Mouse (Mus musculus) frontal cortex, adult (tissue): ENCODE data around the gene Hsd17b14.
"Not testable (repeated sequence)": the region's sequence is repeated elsewhere in the genome, so short reads cannot be mapped to it uniquely, and the experiment has no call there.

Experiments used
- ATAC-seq: cut with Nextera tagmentation; 2 replicates; pipeline ENCODE4 v1.9.2; 2017; ENCODE audit warnings: mild to moderate bottlenecking, moderate library complexity, mixed read lengths; ENCODE audit not compliant: low TSS enrichment

The Hsd17b14 gene

DNA sequence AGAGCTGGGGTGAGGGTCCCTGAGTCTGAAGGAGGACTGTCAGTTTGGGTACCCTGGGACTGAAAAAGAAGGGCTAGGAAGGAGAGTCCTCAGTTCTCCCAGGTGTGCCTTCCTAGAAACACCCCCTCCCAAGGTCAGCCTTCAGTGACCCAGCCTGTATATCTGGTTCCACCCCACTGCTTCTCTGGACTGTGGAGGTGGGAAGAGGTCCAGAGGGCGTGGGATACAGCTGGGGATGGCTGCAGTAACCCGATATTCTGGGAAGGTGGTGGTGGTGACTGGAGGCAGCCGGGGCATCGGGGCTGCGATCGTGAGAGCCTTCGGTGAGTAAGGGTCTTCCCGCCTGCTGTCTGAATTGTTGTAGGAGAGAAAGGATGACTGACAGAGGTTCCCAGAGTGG lies at the start of gene Hsd17b14:
Gene Hsd17b14, plus strand, starts transcription at position 150 of the 400 bp plus-strand sequence.
- no peak for ATAC-seq

DNA sequence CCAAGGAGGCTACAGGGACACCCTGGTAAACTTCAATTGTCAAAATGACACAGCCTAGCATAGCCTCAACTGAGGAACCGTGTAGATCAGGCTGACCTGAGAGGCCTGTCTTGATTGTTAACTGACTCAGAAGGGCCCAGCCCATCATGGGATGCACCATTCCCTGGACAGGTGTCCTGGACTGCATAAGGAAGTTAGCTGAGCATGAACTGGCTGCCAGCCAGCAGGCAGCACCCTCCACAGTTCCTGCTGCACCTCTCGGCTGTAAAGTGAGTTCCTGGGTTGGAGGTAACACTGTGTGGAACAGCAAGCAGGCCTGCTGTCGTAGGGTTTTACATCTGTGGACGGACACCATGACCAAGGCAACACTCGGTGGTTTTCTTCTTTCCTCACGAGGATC lies 47.1 kb upstream of the Hsd17b14 start:
- no peak for ATAC-seq

DNA sequence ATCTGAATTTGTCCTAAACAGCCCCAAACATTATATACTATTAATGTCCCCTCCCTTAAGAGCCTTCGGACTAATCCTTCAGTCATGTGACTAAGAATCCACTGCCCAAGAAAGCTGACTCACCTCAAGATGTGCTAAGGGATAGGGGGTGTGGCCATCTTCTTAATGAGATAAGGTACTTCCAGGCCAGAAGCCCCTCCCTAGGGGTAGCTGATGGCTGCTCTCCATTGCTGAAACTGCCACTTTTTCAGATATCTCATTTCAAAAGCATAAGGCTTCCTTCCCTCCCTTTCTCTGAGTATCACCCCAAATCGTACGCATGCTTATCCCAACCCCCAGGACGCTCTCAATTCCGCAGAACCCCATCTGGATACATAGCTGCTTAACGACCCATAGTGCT lies 46.1 kb upstream of the Hsd17b14 start:
- no peak for ATAC-seq

DNA sequence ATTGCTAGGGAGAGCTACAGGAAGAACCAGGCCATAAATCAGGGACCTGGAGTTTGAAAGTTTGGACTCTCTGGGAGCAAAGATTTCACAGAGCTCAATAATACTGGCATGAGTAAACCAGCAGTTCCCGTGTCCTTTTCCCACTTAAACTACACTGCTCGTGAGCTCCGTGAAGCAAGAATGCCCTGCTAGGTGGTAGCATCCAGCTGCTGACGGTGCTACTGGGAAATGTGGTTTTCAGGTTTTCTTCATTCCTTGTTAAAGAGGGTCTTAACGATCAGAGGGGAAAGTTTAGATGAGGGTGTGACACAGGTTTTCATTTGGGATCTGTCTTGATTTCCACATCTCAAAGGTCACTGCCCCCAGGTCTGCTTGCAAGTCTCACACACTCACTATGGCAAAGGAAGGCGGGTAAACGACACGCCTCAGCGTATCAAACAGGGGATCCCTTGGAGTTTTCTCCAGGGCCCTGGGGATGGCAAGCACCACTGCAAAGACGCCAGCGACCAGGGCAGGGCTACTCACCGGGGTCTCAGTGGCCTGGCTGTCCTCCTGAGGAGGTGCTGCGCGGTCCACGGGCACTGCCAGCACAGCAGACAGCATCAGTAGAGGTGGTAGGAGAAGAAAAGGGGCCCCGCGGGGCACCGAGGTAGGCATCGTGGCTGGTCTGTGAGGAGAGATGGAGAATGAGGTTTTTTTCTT lies 45.4 kb upstream of the Hsd17b14 start:
- ATAC-seq, result peak; percentile 21; the same call in 1 of the 2 replicates

DNA sequence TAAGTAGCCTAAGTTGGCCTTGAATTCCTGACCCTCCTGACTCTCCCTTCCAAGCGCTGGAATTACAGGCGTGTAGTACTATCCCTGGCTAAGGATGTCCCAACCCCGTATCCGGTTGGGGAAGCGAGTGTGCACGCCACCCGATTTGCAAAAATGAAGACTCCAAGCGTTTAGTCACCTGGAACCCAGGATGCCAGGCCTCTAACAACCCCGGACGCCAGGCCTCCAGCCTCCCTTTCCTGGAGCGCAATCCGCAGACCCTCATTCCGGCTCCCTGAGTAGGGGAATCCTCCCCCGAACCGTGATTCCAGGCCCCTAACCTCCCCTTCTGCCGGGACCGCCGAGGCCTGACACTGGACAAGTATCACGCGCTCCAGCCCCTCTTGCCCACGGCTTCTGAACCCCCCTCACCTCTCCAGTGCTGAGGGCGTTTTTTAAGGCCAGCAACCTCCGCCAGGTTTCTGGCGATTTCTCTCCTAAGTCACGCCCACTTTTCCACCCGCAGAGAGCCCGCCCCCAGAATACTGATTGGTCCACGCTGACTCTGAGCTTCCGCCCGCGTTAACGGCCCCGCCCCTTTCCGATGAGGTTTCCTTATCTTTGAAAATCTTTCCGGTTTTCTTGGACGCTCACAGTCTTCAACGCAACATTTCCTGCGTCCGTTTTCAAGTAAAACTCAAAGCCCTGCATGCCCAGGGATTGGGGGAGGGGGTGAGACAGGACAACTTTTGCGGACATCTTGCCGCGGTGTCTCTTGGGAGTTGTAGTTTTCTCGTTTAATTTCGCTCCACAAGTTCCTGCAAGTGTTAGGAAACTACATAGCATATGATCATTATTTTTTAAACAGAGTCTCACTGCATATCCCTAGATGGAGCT lies 44.5 kb upstream of the Hsd17b14 start, which contains the start of gene Nucb1:
Gene Nucb1, minus strand, starts transcription at position 495 of the 876 bp plus-strand sequence.
- peak; percentile 85 for ATAC-seq

DNA sequence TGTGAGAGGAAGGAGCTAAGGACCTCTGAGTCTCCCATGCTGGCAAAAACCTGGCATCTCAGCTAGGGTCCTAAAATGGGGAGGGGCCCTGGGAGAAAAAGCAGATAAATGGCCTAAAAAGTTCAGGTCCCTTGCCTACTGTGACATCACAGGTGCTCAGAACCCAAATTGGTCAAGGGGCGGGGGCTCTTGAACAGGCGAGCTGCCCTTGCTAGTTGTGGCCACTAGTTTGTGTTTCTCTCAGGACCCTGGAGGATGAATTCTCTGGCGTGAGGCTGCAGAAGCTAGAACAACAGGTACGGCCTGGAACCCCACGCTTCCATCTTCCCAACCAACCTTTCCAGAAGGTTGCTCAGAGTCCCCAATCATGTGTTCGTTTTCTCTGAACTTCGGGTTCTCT lies 40.3 kb upstream of the Hsd17b14 start:
- no peak for ATAC-seq

DNA sequence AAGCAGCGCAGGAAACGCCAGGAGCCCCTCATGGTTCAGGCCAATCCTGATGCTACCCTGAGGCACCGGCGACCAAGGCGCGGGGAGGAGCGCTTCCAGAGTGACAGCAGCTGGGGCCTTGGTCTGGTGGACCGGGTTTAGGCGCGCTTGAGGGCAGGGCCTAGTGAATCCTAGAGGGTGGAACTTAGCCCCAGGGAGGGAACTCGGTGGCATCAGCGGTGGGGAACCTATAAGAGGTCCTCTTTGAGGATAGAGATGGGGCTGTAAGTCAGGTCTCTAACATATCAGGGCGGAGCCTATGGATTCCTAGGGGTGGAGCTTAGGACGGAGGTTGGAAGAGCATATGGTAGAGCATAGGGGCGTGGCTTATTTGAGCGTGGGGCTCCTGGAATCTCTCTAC lies 39.3 kb upstream of the Hsd17b14 start:
- ATAC-seq, result no peak

DNA sequence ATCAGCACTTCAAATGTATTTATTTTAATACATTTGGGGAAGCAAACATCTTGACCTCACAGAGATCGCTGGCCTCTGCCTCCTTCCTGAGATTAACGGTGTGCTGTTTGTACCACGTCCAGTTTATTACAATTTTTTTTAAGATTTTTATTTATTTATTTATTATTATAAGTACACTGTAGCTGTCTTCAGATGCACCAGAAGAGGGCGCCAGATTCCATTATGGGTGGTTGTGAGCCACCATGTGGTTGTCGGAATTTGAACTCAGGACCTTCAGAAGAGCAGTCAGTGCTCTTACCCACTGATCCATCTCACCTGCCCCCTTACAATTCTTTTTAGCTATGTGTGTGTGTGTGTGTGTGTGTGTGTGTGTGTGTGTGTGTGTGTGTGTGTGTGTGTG lies 37.8 kb upstream of the Hsd17b14 start:
- not testable (repeated sequence) for ATAC-seq

DNA sequence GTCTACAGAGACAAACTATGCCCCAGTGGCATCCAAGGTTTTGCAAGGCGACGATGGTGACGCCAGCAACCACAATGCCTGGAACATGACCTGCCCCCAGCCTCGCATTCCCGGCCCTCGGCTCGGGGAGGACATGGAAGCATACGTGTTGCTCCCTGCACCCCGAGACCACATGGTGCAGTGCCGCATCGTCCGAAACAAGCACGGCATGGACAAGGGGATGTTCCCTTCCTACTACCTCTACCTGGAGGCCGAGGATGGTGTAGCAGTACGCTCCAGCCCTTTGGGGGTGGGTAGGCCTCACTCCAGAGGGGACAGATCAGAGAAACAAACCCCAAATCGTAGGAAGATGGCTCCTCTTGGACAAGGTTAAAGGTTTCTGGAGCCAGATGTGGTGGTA lies 36.1 kb upstream of the Hsd17b14 start:
- ATAC-seq, result no peak

DNA sequence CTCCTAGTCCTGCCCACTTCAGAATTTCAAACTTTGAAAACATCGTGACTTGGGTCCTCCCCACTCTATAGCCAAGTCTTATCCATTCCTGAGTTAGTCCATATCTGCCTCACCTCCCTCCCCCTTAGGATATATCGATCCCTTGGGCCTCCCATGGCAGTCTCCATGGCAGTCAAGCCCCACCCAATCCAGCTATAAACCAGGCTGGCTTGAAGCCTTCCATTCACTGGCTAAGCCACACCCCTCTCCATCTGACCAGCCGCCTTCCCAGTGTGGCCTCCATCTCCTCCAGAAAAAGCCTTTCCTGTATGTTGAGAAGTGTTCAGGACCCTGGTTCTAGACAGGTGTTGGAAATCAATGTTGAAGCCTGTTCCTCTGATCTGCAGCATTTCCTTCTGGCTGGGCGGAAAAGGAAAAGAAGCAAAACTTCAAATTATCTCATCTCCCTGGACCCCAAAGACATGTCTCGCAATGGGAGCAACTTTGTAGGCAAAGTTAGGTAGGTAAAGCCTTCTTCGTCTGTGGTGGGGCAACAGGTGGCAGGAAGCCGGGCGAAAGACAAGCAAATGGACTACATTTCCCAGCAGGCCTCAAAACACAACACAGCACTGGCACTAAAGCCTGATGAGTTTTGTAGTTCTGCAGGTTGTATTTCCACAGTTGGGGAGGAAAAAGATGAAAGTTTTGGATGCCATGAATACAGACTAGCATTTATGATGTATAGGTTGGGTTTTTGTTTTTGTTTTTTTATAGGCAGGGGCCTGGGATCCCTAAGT lies 35.2 kb upstream of the Hsd17b14 start:
- no peak for ATAC-seq

DNA sequence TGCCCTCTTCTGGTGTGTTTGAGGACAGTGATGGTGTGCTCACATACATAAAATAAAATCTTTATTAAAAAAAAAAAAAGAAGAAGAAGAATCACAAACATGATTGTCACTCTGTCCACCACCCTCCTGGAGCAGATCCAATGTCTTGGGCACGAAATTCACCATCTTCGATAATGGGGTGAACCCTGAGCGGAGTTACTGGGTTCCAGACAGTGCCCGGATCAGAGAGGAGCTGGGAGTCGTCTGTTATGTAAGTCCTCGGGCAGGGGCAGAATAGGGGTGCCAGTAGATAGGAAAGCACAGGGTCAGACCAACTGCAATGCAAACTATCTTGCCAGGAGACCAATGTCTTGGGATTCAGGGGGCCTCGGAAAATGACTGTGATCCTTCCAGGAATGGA lies 34.1 kb upstream of the Hsd17b14 start:
- ATAC-seq, result no peak

DNA sequence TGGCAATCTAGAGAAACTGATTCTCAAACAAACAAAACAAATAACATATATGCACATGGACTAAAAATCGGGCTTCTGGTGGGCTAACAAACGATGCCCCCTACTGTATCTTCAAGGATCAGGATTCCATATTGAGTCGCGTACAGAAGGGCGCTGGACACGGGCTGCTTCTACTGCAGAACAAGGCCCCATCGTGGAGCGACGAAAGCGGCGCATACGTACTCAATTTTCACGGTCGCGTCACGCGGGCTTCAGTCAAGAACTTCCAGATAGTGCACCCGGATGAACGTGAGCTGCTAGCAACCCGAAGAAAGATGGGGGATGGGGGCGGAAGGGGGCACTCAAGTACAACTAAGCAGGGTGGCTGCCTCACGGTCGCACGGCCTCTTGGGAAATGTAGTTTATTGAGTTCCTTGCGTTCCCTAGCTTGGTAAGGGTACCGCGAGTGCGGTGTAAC lies 32.9 kb upstream of the Hsd17b14 start:
- peak; percentile 74 for ATAC-seq

DNA sequence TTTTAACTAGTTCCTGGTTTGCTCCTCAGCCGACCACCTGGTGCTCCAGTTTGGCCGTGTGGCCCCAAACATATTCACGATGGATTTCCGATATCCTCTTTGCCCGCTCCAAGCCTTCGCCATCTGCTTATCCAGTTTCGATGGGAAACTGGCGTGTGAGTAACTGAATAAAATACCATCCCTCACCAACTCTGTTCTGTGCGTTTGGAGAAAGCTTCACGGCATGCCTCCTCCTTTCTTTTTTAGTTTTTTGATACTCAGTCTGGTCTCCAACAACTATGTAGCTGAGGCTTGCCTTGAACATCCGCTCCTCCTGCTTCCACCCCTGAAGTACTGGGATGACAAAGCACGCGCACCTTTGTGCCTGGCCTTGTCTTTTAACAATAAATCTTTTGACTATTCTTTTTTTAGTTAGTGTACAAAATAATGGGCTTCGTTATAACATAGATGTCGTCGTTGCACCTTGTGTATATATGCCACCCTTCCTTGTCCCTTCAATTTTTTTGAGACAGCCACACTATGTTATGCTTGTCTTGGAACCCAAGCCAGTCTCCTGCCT lies 32.4 kb upstream of the Hsd17b14 start:
- ATAC-seq, result no peak

DNA sequence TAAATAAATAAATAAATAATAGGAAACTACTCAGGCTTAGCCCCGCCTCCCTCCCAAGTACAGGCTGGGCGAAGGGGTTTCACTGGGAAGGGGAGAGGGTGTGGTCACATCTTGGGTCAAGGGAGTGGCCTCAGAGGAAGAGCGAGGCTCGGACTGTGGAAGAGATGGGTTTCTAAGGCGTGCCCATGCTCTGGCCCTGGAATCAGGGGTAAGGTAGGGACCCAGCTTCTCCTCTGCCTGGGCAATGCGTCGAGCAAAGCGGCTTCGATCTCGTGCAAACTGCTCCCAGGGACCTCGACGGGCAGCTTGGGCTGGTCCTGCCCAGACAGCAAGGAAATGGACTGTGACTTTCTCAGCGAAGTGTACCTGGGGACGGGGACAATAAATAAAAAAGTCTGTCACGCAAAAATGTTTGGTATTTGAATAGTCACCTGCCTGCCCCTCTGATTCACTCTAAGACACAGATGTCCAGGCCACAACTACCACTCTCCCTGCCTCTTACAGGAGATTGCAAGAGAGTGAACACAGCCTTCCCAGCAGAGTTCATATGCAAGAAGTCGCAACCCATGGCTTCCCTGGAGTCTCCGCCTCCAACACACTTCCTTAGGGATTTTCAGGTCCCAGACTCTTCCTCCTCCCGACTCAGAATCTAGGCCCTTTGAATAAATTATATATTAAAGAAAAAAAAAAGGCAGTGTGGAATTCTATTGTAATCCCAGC lies 31.6 kb upstream of the Hsd17b14 start:
- no peak for ATAC-seq

DNA sequence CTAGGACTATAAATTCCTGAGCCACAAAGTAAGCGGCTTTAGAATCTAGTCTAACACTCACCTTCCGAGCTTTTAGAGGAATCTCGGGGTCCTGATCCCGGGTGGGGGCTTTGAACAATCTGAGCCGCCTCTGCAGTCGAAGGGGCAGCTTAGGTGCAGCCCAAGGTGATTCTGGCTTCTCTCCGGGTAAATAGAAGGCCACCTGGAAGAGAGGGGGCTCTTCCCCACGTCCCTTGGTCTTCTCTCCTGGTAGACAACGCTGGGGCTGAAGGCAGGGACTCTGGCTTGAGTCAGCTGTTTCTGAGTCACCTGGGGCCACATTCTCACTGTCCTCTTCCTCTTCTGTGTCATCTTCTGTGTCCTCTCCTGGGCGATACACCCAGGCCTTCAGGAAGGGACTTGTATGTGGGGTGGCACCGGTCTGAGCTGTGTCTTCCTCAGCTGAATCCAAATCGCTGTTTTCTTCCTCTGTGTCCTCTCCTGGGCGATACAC lies 31.0 kb upstream of the Hsd17b14 start:
- no peak for ATAC-seq

DNA sequence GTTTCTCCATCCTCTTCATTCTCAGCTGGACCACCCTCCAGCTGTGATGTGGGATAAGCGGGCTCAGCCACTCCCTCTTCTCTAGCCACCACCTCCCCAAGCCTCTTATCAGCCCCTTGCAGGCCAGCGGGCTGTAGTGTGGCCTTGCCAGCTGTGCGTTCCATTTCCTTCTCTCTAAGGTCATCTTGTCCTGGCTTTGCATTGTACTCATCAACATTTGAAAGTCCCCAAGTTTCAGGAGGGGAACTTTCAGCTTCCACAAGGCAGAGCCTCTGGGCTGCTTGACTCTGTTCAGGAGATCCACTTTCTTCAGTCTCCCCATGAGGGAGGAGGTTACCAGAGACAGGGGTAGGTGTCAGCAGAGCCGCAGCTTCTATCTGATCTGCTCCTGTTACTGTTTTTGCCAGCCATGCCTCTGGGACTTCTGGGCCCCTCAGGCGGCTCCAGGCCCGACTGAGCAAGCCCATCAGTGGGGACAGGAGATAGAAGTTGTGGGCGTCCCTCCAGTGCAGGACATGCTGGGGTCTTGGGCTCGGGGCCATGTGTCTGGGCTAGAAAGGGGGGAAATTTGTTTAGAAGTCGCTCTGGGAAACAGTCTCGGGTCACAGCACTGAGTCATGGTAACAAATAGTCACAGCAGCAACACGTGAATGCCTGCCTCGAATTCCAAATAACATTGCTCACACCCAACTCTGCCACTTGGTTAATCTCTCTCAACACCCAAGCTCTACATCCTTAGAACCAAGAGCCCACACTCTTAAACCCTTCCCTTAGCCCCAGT lies 29.7 kb upstream of the Hsd17b14 start:
- ATAC-seq, result no peak

DNA sequence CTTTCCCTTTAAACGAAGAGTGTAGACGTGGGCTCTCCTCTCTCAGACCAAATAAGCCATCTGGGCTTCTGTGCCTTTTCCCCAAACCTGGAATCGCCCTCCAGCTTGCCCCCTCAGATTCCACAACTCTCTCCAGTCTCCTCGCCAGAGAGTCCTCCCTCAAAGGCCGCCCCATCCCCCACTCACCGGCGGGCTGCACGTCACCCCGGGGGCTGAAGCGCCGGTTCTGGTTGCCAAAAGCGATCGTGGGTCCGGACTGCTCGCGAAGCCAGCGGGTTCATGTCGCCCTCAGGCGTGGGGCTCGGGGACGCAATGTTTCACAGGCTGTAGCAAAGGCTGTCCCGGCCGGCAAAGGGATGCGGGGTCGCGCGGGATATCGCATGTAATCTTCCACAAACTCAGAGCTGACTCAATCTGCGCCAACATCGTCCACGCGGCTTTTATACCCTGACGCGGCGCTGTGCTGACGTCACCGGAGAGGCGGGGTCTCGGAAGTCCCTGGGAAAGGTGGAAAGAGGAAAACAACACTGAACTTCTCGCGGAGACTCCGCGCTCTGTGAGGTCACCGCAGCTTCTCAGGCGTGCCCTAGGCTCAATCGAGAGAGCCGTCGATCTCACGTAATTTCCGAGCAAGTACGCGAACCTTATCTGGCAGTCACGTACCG lies 28.8 kb upstream of the Hsd17b14 start, which contains the start of the genes Ppp1r15a and Plekha4:
Gene Ppp1r15a, minus strand, starts transcription at position 460 of the 665 bp plus-strand sequence.
Gene Plekha4, plus strand, starts transcription at position 522 of the 665 bp plus-strand sequence.
- ATAC-seq, result peak; percentile 71

DNA sequence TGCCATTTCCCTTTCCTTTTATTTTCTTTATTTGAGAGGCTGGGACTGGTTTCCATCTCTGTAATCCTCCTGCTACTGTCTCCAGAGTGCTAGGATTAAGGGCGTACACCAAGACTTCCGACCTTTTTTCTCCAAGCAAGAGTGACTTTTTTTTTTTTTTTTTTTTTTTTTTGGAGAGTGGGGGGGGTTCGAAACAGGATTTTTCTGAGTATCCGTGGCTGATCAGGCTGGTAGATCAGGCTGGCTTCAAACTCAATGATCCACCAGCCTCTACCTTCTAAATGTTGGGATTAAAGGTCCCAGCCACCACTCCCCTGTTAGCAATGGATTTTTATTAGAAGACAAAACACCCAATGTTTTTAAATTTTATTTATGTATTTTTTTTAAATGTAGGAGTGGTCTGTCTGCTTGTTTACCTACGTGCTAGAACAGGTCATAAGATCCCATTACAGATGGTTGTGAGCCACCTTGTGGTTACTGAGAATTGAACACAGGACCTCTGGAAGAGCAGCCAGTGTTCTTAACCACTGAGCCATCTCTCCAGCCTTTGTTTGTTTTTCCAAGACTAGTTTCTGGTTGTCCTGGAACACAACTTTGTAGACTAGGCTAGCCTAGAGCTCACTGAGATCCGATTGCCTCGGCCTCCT lies 28.1 kb upstream of the Hsd17b14 start:
- ATAC-seq, result no peak

DNA sequence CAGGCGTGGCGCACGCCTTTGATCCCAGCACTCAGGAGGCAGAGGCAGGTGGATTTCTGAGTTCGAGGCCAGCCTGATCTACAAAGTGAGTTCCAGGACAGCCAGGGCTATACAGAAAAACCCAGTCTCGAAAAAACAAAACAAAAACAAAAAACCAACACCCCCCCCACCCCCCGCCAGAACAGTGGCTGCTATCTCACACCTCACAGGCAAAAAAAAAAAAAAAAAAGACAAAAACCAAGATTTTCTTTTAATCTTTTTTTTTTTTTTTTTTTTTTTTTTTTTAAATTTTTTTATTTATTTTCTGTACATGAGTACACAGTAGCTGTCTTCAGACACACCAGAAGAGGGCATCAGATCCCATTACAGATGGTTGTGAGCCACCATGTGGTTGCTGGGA lies 27.5 kb upstream of the Hsd17b14 start:
- not testable (repeated sequence) for ATAC-seq
